Mouse (Mus musculus) frontal cortex, postnatal 10 days (tissue): ENCODE measurements around the gene Celf6.

Experiments used
- DNase-seq, 2 experiments: peaks; one replicate each; pipeline ENCODE4 v3.0.0; 2022; ENCODE audit warnings: low spot score in 2 of 2, mixed read lengths in 1 of 2

The Celf6 gene

DNA sequence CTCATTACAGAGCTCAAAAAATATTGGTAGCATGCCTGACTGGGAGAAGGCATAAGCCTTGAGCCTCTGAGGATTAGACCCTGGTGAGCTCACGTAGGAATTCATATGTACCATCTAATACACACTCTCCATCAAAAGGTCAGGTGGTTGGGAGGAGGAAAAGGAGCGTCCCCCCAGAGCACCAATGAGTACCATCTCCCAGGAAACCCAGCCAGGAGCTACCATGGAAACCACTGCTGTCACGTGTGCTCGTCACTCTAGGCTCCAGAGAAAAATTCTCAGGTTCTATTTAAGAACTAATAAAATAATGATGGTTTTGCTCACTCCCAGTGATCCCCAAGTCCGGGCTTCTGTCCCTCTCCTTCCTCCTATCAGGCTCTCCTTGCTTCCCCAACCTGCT, 10.5 kb downstream of the Celf6 start:
- peak; percentile 47 to 55 for DNase-seq

DNA sequence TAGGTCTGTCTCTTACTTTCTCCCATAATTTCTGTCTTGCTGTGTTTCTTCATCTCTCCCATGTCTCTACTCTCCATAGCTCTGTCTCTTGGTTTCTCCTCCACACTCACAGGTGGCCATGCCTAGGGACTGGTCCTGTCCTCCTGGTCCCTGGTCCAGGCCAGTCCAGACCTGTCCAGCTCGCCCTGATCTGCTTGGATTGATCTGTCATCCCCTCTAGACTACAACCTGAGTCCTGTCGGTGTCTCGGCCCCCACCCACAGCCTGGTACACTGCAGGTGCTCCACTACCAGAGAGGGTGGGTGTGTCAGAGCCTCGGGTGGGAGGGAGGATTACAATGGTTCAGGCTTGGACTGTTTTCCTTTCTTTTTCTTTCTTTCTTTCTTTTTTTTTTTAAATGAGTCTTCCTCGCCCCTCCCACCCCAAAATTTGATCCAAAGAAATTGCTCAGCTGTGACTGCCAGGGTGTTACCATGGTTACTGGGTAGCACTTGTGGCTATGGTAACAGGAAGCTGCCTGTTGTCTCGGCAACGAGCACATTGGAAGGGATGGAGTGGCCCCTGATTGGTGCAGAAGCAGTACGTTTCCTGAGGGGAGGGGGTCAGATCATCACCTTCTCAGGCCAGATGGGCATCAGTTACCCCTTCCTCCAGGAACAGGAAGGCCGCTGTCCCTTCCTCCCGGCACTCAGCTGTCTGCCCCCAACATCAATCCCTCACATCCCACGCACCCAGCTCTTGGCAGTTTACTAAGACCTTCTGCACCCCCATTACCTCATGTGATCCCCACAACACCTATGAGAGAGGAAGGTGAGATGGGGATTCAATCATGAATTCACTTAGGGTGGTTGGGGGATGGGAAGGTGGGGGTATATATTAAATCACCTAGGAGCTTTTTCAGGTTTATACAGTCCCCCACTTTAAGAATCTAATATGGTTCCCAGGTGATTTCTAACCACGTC, 11.3 kb downstream of the Celf6 start:
- peak; percentile 77 to 88 for DNase-seq

DNA sequence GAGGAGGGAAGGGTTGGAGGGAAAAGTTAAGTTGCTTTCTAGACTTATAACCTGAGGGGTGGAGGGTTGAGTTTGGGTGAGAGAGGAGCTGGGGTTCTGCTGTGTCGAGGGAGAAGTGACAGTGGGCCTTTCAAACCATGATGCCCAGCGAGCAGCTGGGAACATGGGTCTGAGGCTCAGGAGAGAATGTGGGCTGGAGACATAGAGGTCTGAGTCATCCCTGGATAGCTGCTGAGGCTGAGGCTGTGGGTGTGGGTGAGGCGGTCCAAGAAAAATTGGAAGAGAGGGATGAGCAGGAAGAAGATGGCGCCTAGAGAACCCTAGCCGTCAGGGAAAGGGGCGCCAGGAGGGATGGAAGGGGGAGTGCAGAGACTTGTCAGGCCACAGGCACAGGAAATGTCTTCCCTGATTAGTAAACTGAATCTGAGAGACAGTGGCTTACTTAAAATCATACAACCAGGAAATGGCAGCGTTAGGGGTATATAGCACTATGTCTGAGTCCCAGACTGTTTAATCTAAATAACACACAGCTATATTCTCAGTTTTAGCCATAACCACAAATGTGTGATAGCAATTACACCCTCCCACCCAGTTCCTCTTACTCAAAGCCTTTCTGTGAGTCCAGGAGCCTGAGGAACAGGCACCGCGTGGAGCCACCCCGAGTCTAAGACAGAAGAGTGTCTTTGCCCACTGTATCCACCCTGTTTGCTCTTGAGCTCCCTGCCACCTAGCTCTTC, 12.2 kb downstream of the Celf6 start:
- DNase-seq, result no peak

DNA sequence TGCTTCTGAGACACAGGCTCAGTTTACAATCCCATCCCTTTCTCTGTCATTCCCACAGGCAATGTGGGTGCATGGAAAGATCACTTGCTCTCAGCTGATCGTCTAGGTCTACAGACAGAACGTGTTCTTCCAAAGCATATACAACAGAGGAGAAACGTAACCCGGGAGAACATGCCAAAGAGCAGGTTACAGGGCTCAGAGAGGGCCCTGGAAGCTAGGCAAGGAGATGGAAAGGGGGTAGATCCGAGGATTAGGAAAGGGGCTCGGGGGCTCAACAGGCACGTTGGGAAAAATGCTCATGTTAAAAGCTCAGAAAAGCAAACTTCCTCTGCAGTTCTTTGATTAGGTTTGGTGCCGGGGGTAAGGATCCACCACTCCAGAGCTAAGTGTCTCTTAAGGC, 23.9 kb downstream of the Celf6 start:
- DNase-seq, result no peak

DNA sequence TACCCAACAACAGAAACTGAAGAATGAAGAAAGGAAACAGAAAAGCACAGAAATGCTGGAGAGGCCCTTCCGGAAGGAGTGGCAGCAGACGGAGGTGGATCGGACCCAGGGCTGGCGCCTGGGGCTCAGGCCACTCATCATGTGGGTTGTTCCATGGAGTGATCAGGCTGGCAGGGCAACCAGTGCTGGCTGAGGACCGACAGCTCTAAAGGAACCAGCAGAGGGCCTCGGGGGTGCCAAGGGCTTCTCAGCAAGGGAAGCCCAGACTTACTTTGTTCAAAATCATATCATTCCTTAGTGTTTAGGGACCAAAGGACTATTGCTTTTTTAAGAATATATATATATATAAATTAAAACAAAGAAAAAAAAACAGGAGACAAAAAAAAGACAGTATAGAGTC, 28.2 kb downstream of the Celf6 start:
- DNase-seq, result no peak

DNA sequence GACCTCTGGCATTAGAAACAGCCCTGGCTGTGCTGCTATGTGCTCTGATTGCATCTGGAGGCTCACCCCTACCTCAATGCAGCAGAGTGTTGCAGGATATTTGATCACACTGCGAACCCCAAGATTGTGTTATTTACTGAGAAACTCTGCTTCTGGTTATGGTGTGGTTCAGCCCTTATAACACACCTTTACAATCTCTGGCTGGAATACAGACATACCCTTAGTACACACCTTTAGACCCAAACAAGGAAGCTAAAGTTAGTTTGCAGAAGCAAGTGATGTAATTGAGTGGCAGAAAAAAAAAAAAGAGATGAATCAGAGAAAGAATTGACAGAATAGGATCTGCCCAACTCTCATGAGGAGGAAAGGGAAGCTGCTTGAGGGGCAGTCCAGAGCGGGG, 33.2 kb downstream of the Celf6 start:
- DNase-seq, result no peak

DNA sequence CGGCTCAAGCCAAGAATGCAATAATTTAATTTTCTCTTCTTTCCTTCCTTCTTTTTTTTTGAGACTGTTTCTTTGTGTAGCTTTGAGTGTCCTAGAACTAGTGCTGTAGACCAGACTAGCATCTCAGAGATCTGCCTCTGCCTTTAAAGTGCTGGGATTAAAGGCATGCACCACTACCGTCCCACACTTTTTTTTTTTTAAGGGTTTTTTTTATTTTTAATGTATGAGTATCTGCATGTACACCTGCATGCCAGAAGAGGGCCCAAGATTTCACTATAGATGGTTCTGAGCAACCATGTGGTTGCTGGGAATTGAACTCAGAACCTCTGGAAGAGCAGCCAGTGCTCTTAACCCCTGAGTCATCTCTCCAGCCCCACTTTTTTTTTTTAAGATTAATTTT, 38.1 kb downstream of the Celf6 start:
- DNase-seq, result no peak

DNA sequence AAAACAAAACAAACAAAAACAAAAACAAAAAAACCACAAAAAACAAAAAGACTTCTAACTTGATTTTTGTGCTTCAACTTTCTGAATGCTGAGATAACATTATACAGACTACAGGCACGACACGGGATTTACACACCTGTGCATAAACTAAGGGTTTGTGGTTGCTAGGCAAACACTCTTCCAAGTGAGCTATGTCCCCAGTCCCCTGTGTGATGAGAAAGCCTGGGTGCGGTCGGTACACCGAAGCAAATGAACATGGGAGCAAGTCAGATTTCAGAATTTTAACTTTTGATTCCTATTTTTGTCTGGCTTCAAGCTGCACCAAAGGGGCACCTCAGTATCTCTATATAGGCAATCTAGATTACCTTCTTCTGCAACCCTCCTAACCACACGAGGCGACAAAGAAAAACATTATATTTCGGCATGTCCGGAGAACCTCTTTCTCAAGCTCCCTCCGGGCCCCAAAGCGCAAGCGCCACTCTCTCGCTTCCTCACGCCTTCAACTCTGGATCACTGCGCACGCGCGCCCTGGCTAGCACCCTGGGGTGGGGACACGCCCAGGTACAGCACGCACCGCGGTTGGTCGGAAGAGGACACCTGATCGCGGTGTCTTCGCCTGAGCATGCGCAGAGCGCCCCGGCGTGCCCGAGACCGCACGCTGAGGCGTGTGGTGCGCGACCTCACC, 39.0 kb downstream of the Celf6 start, which contains the start of gene Parp6:
TSS of gene Parp6 (plus strand) at position 663 of the 685 bp plus-strand sequence.
- peak; percentile 100 for DNase-seq

DNA sequence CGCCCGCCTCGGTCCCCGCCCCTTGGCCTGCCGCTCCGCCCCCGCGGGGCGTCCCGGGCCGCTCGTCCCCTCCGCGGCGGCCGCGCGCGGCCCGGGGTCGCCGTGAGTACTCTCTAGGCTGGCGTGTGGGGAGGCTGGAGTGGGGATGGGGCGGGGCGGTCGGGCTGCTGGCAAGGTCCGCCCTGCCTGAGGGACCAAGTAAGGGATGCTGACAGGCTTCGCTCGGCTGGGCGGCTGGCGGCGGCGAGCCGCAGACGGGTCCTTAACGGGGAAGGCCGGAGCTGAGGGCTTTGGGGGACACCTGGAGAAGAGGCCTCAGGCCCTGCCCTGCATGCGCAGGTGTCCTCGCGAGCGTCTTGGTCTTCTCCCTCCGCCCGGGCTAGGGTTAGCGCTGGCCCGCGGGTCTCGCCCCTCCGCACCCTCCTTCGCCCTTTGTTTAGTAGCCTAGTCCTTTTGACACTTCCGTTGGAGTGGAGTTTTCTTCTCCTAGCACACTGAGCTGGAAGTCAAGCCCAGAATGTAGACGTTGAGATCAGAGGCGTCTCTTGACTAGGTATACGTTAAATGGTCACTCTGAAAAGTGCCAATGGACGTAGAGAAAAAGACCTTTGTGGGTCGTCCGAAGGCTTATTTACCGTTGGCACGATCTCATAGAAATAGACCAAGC, 39.7 kb downstream of the Celf6 start:
- no peak for DNase-seq

DNA sequence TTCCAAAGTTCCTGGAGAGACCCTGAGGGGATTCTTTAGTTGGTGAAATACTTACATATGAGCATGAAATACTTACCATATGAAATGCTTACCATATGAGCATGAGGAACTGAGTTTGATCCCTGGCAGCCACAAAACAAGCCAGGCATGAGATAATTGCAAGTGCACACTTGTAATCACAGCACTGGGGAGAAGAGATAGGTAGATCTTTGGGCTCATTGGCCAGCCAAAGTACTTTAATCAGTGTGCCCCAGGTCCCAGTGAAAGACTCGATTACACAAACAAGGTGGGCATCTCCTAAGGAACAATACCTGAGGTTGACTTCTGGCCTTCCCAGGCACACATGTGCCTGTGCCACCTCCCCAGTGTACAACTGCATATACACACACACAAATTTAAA, 60.7 kb downstream of the Celf6 start:
- DNase-seq, result no peak

DNA sequence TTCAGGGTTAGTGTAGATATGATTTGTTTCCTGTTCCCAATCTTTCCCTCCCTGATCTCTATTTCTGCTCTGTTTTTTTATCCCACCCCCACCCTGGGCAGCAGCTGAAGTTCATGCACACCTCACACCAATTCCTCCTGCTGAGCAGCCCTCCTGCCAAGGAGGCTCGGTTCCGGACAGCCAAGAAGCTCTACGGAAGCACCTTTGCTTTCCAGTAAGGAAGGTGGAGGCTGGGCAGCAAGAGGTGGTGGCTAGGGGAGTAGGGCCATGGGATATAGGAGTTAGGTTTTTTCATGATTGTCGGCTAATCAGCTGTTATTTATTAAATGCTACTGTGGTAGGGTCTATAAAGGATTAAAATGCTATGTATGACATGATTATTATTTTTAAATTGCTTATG, 62.2 kb downstream of the Celf6 start:
- no peak for DNase-seq

DNA sequence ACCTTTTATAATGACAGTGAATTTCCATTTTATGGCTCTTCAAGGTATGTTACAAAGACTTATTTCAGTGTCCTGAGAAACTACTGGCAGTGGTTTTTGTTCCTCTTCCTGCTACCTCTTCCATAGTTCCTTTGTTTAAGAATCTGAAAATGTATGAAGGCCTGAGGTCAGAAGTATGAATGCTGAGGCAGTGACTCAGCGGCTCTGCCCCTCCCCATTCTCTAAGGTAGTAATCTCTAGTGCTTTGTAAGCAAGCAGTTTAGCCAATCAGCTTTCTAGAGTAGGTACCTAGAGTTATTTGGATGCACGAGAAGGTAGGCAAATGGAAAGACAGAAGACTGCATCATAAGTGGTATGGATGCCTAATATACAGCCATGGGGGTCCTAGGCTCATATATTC, 63.6 kb downstream of the Celf6 start:
- DNase-seq, result no peak

DNA sequence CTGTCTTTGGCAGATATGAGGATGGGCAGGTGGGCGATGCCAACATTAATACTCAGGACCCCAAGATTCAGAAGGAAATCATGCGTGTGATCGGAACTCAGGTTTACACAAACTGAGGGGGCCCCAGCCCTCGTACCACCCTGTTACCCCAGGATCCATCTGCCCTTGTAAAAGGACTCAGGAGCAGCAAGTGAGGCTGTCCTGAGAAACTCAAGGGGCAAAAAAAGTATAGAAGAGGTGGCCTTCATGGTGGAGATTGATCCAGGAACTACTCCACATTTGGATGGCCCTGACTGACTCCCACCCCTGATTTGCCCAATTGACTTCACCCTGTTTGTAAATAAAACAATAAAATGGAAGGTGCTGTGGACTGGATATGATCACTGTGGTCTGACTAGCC, 72.2 kb downstream of the Celf6 start:
- no peak for DNase-seq

DNA sequence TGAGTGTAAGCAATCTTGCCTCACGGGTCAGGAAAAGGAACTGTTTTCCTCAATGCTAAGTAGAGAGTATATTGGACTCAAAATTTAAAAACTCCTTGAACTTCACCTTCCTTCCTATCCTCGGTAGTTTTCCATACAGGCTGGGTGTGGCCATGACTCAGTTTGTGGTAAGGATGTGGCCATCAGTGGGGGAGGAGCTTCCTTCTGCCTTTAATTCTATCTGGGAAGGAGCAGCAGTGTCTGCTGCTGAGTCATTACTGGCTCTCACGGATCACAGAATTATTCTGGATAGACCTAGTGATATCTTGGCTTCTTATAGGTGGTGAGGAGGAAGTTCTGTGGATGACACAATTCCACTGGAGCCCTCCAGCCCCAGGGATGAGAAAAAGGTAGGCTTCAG, 75.7 kb downstream of the Celf6 start:
- DNase-seq, result no peak

DNA sequence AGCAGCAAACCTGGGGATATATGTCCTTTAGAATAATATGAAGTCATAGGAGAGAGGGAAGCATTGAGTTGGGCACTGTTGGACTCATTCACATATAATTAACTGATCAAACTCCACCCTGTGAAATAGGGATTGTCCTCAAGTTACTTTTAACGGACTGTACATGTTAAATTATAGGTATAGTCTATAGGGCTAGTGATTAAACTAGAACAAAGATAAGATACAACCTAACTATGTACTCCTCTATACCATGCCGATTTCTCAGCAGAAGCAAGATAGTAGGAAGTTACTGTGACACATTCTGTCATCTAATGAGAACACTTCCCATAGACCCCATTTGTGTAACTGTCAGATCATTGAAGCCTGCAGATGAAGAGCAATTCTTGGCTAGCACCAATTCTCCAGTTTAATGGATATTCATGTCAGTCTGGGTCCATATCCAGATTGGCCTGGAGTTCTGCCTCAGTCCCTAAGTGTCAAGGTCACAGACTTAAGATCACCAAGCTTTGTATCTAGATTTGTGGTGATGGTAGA, 76.8 kb downstream of the Celf6 start:
- no peak for DNase-seq

DNA sequence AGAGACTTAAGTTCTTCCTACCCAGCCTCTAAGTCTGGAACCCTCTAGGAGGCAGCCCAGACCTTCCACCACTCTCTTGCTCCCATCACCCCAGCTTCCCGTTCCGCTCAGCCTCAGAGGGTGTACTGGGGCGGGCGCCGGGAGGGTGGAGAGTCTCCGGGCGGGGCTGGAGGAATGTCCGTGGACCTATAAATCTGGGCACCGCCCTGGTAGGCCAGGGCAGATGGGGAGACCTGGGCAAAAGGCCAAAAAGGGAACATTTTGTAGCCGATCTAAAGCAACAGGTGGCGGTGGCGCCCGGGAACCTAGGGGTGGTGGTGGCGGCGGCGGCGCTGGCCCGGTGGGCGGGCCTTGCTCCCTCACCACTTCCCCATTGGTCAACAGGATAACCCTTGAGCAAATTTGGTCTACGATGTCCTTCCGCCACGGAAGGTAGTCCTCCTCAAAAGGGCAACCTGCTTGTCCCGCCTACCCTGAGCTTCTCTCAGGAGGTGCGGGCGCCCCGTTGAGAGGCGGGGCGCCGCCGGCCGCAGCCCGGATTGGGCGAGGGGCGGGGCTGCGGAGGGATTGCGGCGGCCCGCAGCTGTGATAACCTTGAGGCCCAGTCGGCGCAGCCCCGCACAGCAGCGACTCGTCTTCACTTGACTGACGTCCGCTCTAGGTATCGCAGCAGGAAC, 78.4 kb downstream of the Celf6 start, which contains the start of gene Pkm:
TSS of gene Pkm (plus strand) at position 411 of the 677 bp plus-strand sequence.
- DNase-seq, result peak; percentile 92 to 94
